Mouse (Mus musculus) thymus, adult 2 months (tissue): Measurements from ENCODE around the gene Sdcbp2.

ENCODE experiments used
- CTCF ChIP-seq: fragments of 200-500 bp; IDR thresholded peaks from 2 replicates; pipeline ENCODE4 v1.5.1; 2012; ENCODE audit warnings: mild to moderate bottlenecking, control low read depth, low read length, moderate library complexity, borderline replicate concordance; ENCODE audit not compliant: control insufficient read depth, poor library complexity, insufficient read depth; ENCODE audit errors: extremely low read depth
- POLR2A ChIP-seq: fragments of 200-500 bp; IDR thresholded peaks from 2 replicates; pipeline ENCODE4 v1.6.1; 2012; ENCODE audit warnings: mild to moderate bottlenecking, low read length, control low read depth, moderate library complexity; ENCODE audit not compliant: control insufficient read depth, poor library complexity, insufficient read depth; ENCODE audit errors: extremely low read depth

- TF ChIP-seq POLR2A (no peak), CTCF (no peak)
Measured at GRCm38 (mm10) chr2:151525520-151525919, 46.9 kb upstream of the Sdcbp2 start.
